Mouse (Mus musculus) C2C12 (cell line): ENCODE results near the gene Anks1. TPM values are rescaled to one million over a fixed set of nuclear protein-coding genes. Genes with fewer than 3 reads are reported as not detected.

Experiments
- H3K27me3 ChIP-seq: one replicate; pipeline ENCODE4 v1.6.1; 2011; ENCODE audit not compliant: control insufficient read depth, insufficient read depth, insufficient read length
- H3K36me3 ChIP-seq: one replicate; pipeline ENCODE4 v1.6.1; 2011; ENCODE audit not compliant: control insufficient read depth, insufficient read depth
- H3K4me3 ChIP-seq: one replicate; pipeline ENCODE4 v1.5.1; 2011; ENCODE audit warnings: mild to moderate bottlenecking, control low read depth; ENCODE audit not compliant: poor library complexity, insufficient read depth, severe bottlenecking
- H3K79me2 ChIP-seq: one replicate; pipeline ENCODE4 v1.6.1; 2011; ENCODE audit not compliant: control insufficient read depth, insufficient read depth
- H3K79me3 ChIP-seq: one replicate; pipeline ENCODE4 v1.6.1; 2011; ENCODE audit warnings: low read depth, control low read depth
- H3ac ChIP-seq: one replicate; pipeline ENCODE3; 2011; ENCODE audit warnings: low read depth; ENCODE audit not compliant: control insufficient read depth, insufficient read length
- CEBPB ChIP-seq: IDR thresholded peaks from one replicate; pipeline ENCODE4 v1.6.1; 2011; ENCODE audit warnings: low read depth, mild to moderate bottlenecking, control low read depth, moderate library complexity
- CTCF ChIP-seq: IDR thresholded peaks from one replicate; pipeline ENCODE4 v1.5.1; 2011; ENCODE audit not compliant: control insufficient read depth, insufficient read depth, insufficient read length
- FOSL1 ChIP-seq: IDR thresholded peaks from one replicate; pipeline ENCODE4 v1.8.0; 2011; ENCODE audit warnings: mild to moderate bottlenecking, low read length; ENCODE audit not compliant: poor library complexity, insufficient read depth, severe bottlenecking
- MAX ChIP-seq: IDR thresholded peaks from one replicate; pipeline ENCODE4 v1.6.1; 2011; ENCODE audit warnings: mild to moderate bottlenecking, control low read depth
- MYOD1 ChIP-seq: IDR thresholded peaks from one replicate; pipeline ENCODE4 v1.6.1; 2011; ENCODE audit warnings: low read depth; ENCODE audit not compliant: control insufficient read depth, insufficient read length
- MYOG ChIP-seq: IDR thresholded peaks from one replicate; pipeline ENCODE4 v1.6.1; 2011; ENCODE audit not compliant: control insufficient read depth, insufficient read length; ENCODE audit errors: extremely low read depth
- USF1 ChIP-seq: IDR thresholded peaks from one replicate; pipeline ENCODE4 v1.6.1; 2011; ENCODE audit warnings: low read depth, mild to moderate bottlenecking, control low read depth, moderate library complexity
- polyA plus RNA-seq: library from polyadenylated mRNA; unstranded; fragments of >200 nt; fragmentation: generic; extraction: Trizol; gene quantifications from one replicate; pipeline ENCODE4 v1.2.1, GENCODE M21; 2012; ENCODE audit warnings: missing spikeins

The Anks1 gene
- polyA plus RNA-seq, 1 experiment: 8.5 TPM

- H3K27me3 ChIP-seq: no peaks in the 10 kb centered on the region
- TF ChIP-seq CTCF (no peak), USF1 (no peak), MYOD1 (no peak), MYOG (no peak), FOSL1 (no peak), MAX (no peak), CEBPB (no peak)
- peaks cover 16% of the 10 kb centered on the region for H3K36me3 ChIP-seq
- peak overlapping the region; percentile 95 for H3K4me3 ChIP-seq
- H3K79me3 ChIP-seq: peaks cover 26% of the 10 kb centered on the region
- H3ac ChIP-seq: peak overlapping the region; percentile 65
- H3K79me2 ChIP-seq: peaks cover 60% of the 10 kb centered on the region
These were observed 759 bp upstream of the Anks1 start for GRCm38 (mm10) chr17:27908206-27908887.

GRCm38 (mm10) chr17:27909622-27910500, 755 bp downstream of the Anks1 start, which contains the start of gene Taf11:
Gene Taf11, minus strand, starts transcription at chr17:27909844.
- Histone ChIP-seq H3K27me3 (no peaks in the 10 kb centered on the region), H3K79me3 (peaks cover 24% of the 10 kb centered on the region), H3K79me2 (peaks cover 65% of the 10 kb centered on the region), H3ac (peak within 1 kb of the TSS; percentile 82), H3K36me3 (peaks cover 8% of the 10 kb centered on the region), H3K4me3 (peak within 1 kb of the TSS; percentile 65)
- TF ChIP-seq MYOD1: no peak
- TF ChIP-seq USF1: no peak
- no peak for TF ChIP-seq CTCF
- TF ChIP-seq FOSL1: no peak
- TF ChIP-seq MYOG: no peak
- TF ChIP-seq MAX: no peak
- no peak for TF ChIP-seq CEBPB

- peaks cover 4% of the 10 kb centered on the region for H3K36me3 ChIP-seq
- H3K4me3 ChIP-seq: no peak overlapping the region
- H3ac ChIP-seq: no peak overlapping the region
- peaks cover 19% of the 10 kb centered on the region for H3K79me3 ChIP-seq
- no peaks in the 10 kb centered on the region for H3K27me3 ChIP-seq
- H3K79me2 ChIP-seq: peaks cover 61% of the 10 kb centered on the region
- TF ChIP-seq CEBPB (no peak), MYOD1 (no peak), CTCF (no peak), MAX (no peak), USF1 (no peak), FOSL1 (no peak), MYOG (no peak)
These were observed 2.3 kb downstream of the Anks1 start for GRCm38 (mm10) chr17:27911371-27911770.

GRCm38 (mm10) chr17:27914742-27915141, 5.6 kb downstream of the Anks1 start:
- Histone ChIP-seq H3K79me3 (peaks cover 12% of the 10 kb centered on the region), H3ac (no peak overlapping the region), H3K4me3 (no peak overlapping the region), H3K27me3 (no peaks in the 10 kb centered on the region), H3K79me2 (peaks cover 47% of the 10 kb centered on the region), H3K36me3 (peaks cover 4% of the 10 kb centered on the region)
- no peak for TF ChIP-seq MAX
- no peak for TF ChIP-seq USF1
- TF ChIP-seq CEBPB: no peak
- TF ChIP-seq FOSL1: no peak

GRCm38 (mm10) chr17:27916366-27916765, 7.3 kb downstream of the Anks1 start:
- no peaks in the 10 kb centered on the region for H3K27me3 ChIP-seq
- TF ChIP-seq CEBPB: no peak
- TF ChIP-seq MYOG: no peak
- H3K36me3 ChIP-seq: peaks cover 4% of the 10 kb centered on the region
- peaks cover 5% of the 10 kb centered on the region for H3K79me3 ChIP-seq
- no peak overlapping the region for H3K4me3 ChIP-seq
- H3ac ChIP-seq: no peak overlapping the region
- peaks cover 32% of the 10 kb centered on the region for H3K79me2 ChIP-seq

- Histone ChIP-seq H3K36me3 (no peaks in the 10 kb centered on the region), H3ac (no peak overlapping the region), H3K79me2 (peaks cover 9% of the 10 kb centered on the region), H3K4me3 (no peak overlapping the region), H3K79me3 (peaks cover 3% of the 10 kb centered on the region), H3K27me3 (no peaks in the 10 kb centered on the region)
- TF ChIP-seq MYOG: no peak
- TF ChIP-seq CEBPB: no peak
- no peak for TF ChIP-seq USF1
- no peak for TF ChIP-seq CTCF
- no peak for TF ChIP-seq MAX
- no peak for TF ChIP-seq FOSL1
- TF ChIP-seq MYOD1: no peak
These were observed 11.6 kb downstream of the Anks1 start for GRCm38 (mm10) chr17:27920676-27921075.
